In the genomic region with DNA sequence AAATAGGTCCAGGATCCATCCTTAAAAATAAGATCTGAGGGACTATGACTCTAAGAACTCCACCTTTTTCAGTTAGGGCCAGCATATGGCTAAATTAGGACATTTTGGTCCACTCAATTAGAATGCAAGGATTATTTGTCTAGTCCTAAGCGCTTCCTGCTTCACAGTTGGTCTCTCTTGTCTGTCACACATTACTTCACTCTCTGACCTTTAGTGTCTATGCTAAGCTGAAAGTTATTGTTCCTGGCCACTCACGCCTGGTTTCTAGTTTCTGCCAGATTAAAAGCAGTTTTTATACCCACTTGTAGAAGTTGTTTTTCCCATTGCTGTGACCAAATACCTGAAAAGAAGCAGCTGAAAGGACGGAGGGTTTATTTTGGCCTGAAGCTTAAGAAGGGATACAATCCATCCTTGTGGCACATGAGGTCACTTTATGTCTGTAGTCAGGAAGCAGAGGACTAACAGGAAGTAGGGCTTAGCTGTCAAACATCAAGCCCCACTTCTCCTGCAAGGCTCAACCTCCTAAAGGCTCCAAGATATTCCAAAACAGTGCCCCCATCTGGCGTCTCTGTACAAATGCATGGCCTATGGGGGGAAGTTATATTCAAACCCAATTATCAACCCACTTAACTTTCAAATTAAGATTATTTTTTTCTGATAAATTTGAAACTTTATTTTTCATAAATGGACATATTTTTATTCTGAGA, we compare ENCODE assay signal across 11 mouse cellular contexts.
DNase-seq lines count a peak whose midpoint lies in the region; ATAC-seq lines count a peak whose summit lies in the region.
"Had no signal": no experiment of that assay in that cellular context is flagged by ENCODE, and none has a peak within 500 bp of the region (broad histone marks: within the 10 kb centered on the region; RNA-seq: fewer than 3 reads in every experiment).

No protein-coding gene starts in this region.

- H3K36me3 ChIP-seq in midbrain, embryonic 14.5 days (ENCODE audit: control insufficient read depth, insufficient read depth, low read length), result no peaks in the 10 kb centered on the region
- H3K36me3 ChIP-seq in midbrain, embryonic 15.5 days (replicated peaks), result no peaks in the 10 kb centered on the region
- H3K36me3 ChIP-seq: forebrain, embryonic 12.5 days; limb, embryonic 12.5 days had no signal

- H3K9ac ChIP-seq in midbrain, embryonic 14.5 days (replicated peaks; ENCODE audit: low read length), result no peak overlapping the region
- H3K9ac ChIP-seq in midbrain, embryonic 15.5 days, result no peak overlapping the region
- H3K9ac ChIP-seq: forebrain, embryonic 12.5 days; limb, embryonic 12.5 days had no signal

- 0 out of 2 replicates have a peak, but pooled peaks cover 4% of the 10 kb centered on the region for H3K4me1 ChIP-seq in midbrain, embryonic 14.5 days (ENCODE audit: control insufficient read depth, insufficient read depth, low read length)
- H3K4me1 ChIP-seq in midbrain, embryonic 15.5 days, result no peaks in the 10 kb centered on the region

- ATAC-seq in midbrain, embryonic 14.5 days (ENCODE audit: low FRiP score, low TSS enrichment), result no peak
- no peak for ATAC-seq in midbrain, embryonic 15.5 days (replicated peaks)
- ATAC-seq in megakaryocyte progenitor cell, adult 5-6 weeks (replicated peaks; ENCODE audit: poor library complexity), result 0 out of 2 replicates have a peak, but pooled peaks have one; percentile 26

- intact Hi-C loops in heart, postnatal 10 days (cut with DNase I), result no loop called here

- no peak overlapping the region for H3K27ac ChIP-seq in midbrain, embryonic 14.5 days (replicated peaks; ENCODE audit: low read depth, low read length)
- no peak overlapping the region for H3K27ac ChIP-seq in midbrain, embryonic 15.5 days
- H3K27ac ChIP-seq: forebrain, embryonic 12.5 days; limb, embryonic 12.5 days had no signal

- peak; percentile 76 for DNase-seq in heart, adult 11 months
- no peak for DNase-seq in heart, postnatal 10 days
- peak; percentile 21 for DNase-seq in midbrain, embryonic 14.5 days
- peak; percentile 8 for DNase-seq in brain, adult 2 months (ENCODE audit: low read depth, low spot score)
- DNase-seq in right cerebral cortex, postnatal 25 days, result no peak
- no peak for DNase-seq in frontal cortex, postnatal 25 days (ENCODE audit: low spot score in 2 of 2)

- no peaks in the 10 kb centered on the region for H3K27me3 ChIP-seq in midbrain, embryonic 14.5 days (ENCODE audit: control insufficient read depth, insufficient read depth, low read length)
- no peaks in the 10 kb centered on the region for H3K27me3 ChIP-seq in midbrain, embryonic 15.5 days (replicated peaks)
- H3K27me3 ChIP-seq: limb, embryonic 12.5 days had no signal

- no peak overlapping the region for H3K4me2 ChIP-seq in midbrain, embryonic 14.5 days (ENCODE audit: low read length)
- H3K4me2 ChIP-seq in midbrain, embryonic 15.5 days, result no peak overlapping the region
- H3K4me2 ChIP-seq: forebrain, embryonic 12.5 days; heart, embryonic 11.5 days; limb, embryonic 12.5 days had no signal

- H3K4me3 ChIP-seq in midbrain, embryonic 14.5 days (replicated peaks; ENCODE audit: low read depth, low read length), result no peak overlapping the region
- no peak overlapping the region for H3K4me3 ChIP-seq in midbrain, embryonic 15.5 days
- H3K4me3 ChIP-seq: forebrain, embryonic 12.5 days; limb, embryonic 12.5 days had no signal

- H3K9me3 ChIP-seq in midbrain, embryonic 14.5 days (ENCODE audit: control insufficient read depth, low read length), result no peaks in the 10 kb centered on the region
- H3K9me3 ChIP-seq in midbrain, embryonic 15.5 days, result no peaks in the 10 kb centered on the region
- H3K9me3 ChIP-seq: forebrain, embryonic 12.5 days; limb, embryonic 12.5 days had no signal

- WGBS in midbrain, embryonic 14.5 days, result 32% methylated on average over 4 of the region's 4 CpGs
- 40% methylated on average over 4 of the region's 4 CpGs for WGBS in midbrain, embryonic 15.5 days

Comparison
In these comparisons a context has a peak if more than half of its experiments do, and no peak if none do; other contexts are left out.
1. DNase-seq: peak in heart, adult 11 months (single experiment), midbrain, embryonic 14.5 days (single experiment) and brain, adult 2 months (single experiment); none in heart, postnatal 10 days (0 of 2), right cerebral cortex, postnatal 25 days (single experiment) and frontal cortex, postnatal 25 days (0 of 2).